Mouse (Mus musculus) hindbrain, embryonic 12.5 days (tissue): ENCODE measurements around the gene Dnajc17. TPM values are rescaled to one million over a fixed set of nuclear protein-coding genes. Genes with fewer than 3 reads are reported as not detected.

Source experiments
- ATAC-seq: fragments of 200-750 bp; cut with Nextera tagmentation; 2 replicates; pipeline ENCODE4 v1.8.0; 2017; ENCODE audit warnings: moderate TSS enrichment; ENCODE audit not compliant: low FRiP score
- H3K27ac ChIP-seq: fragments of 300-500 bp; sonication (generic); 2 replicates; pipeline ENCODE4 v1.5.1; 2016; ENCODE audit warnings: mild to moderate bottlenecking
- H3K27me3 ChIP-seq: fragments of 300-500 bp; sonication (generic); 2 replicates; pipeline ENCODE4 v1.6.1; 2016; ENCODE audit warnings: mild to moderate bottlenecking
- H3K36me3 ChIP-seq: fragments of 300-500 bp; sonication (generic); 2 replicates; pipeline ENCODE4 v1.6.1; 2016; ENCODE audit warnings: mild to moderate bottlenecking
- H3K4me1 ChIP-seq: fragments of 300-500 bp; sonication (generic); 2 replicates; pipeline ENCODE4 v1.6.1; 2016
- H3K4me2 ChIP-seq: fragments of 300-500 bp; sonication (generic); replicated peaks from 2 replicates; pipeline ENCODE4 v1.6.1; 2016; ENCODE audit warnings: mild to moderate bottlenecking
- H3K4me3 ChIP-seq: fragments of 300-500 bp; sonication (generic); 2 replicates; pipeline ENCODE4 v1.5.1; 2016; ENCODE audit warnings: mild to moderate bottlenecking
- H3K9ac ChIP-seq: fragments of 300-500 bp; sonication (generic); 2 replicates; pipeline ENCODE4 v1.6.1; 2016; ENCODE audit warnings: mild to moderate bottlenecking, moderate library complexity
- H3K9me3 ChIP-seq: fragments of 300-500 bp; sonication (generic); replicated peaks from 2 replicates; pipeline ENCODE4 v1.6.1; 2016; ENCODE audit warnings: mild to moderate bottlenecking
- WGBS: fragments of 180-500 bp; shearing (Covaris S2); methylation state at CpG from one replicate; pipeline ENCODE4 v1.1.7; 2016; 5-methylcytosine and 5-hydroxymethylcytosine counted together
- polyA plus RNA-seq: library from polyadenylated mRNA; unstranded; fragments of >200 nt; fragmentation: Nextera tagmentation; extraction: Ambion mirVana; gene quantifications from 2 replicates; pipeline ENCODE4 v1.2.1, GENCODE M21; 2016

Gene Dnajc17
- polyA plus RNA-seq, 1 experiment from 2014 or later, result 22.6 TPM

DNA sequence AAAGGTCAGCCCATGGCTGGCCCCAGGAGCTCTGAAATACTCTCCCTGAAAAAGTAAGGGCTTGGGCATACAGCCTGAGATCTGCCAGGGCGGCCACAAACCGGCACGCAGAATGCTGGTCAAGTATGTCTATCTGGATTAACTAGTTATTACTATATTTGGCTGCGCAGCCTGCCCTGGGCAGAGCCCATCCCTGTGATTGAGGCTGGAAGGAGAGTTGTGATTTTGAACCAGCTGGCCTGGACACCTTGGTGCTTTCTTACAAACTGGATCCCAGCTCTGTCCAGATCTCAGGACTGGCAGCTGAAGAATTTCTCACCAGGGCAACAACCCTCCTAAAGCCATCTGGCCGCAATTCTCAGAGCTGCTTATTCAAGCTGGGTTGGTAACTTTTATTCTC is 14.5 kb downstream of the Dnajc17 start:
- Histone ChIP-seq H3K4me3 (no peak overlapping the region), H3K4me1 (peaks cover 10% of the 10 kb centered on the region), H3K27me3 (no peaks in the 10 kb centered on the region), H3K27ac (no peak overlapping the region), H3K9ac (no peak overlapping the region), H3K4me2 (no peak overlapping the region), H3K9me3 (no peaks in the 10 kb centered on the region), H3K36me3 (no peaks in the 10 kb centered on the region)
- 87% methylated on average over 5 of the region's 5 CpGs for WGBS
- no peak for ATAC-seq

DNA sequence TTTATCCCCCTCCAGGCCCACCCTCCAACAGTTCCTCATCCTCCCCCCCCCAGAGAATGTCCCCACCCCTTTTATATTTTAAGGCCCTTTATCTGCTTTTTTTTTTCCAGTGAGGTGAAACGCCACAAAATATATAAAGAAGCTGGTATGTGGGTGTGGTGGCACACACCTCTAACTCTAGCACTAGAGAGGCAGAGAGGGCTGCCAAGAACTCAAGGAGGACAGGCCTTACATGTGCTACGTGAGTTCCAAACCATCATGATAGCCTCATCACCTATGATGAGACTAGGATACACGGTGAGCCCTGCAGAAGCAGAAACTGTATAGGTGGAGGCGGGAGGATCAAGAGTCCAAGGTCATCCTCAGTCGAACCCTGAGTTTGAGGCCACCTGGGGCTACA is 17.6 kb downstream of the Dnajc17 start:
- Histone ChIP-seq H3K4me3 (no peak overlapping the region), H3K27ac (no peak overlapping the region), H3K36me3 (no peaks in the 10 kb centered on the region), H3K4me1 (peaks cover 5% of the 10 kb centered on the region), H3K9me3 (no peaks in the 10 kb centered on the region), H3K27me3 (no peaks in the 10 kb centered on the region), H3K4me2 (no peak overlapping the region), H3K9ac (no peak overlapping the region)
- WGBS, result 84% methylated on average over 5 of the region's 5 CpGs
- no peak for ATAC-seq

DNA sequence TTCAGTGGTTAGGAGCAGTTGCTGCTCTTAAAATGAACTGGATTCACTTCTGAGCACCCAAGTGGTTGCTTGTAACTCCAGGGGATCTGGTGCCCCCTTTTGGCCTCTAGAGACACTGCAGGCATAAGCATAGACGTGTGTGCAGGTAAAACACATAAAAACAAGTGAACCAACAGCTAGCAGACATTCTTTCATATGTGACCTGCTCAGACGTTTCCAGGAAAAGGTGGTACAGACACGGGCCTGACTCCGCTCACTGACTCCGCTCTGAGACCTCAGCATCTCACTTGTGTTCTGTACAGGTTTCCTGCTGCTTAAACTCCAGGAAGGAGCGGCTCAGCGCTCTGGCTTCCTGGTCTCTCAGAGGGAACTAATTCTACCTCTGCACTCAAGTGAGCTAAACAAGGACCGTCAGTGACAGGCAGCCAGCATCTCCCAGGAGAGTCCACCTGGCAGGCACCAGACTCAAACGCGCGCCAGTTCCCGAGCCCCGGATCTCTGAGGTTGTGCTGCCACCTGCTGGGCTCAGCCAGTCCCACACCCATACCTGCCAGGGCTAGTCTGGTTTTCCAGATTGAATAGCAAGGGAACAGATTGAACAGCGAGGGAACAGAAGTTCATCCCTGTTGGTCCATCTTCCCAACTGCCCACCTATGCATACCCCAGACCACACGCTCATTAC is 19.4 kb downstream of the Dnajc17 start:
- H3K36me3 ChIP-seq, result 0 out of 2 replicates have a peak, but pooled peaks cover 11% of the 10 kb centered on the region
- no peaks in the 10 kb centered on the region for H3K9me3 ChIP-seq
- H3K4me3 ChIP-seq, result peak overlapping the region; percentile 21
- peak; percentile 78 for ATAC-seq
- H3K9ac ChIP-seq, result no peak overlapping the region; the same call in 1 of the 2 replicates
- no peak overlapping the region for H3K27ac ChIP-seq
- peak overlapping the region; percentile 56 for H3K4me2 ChIP-seq
- peaks cover 5% of the 10 kb centered on the region for H3K4me1 ChIP-seq
- 7% methylated on average over 15 of the region's 15 CpGs for WGBS
- H3K27me3 ChIP-seq, result no peaks in the 10 kb centered on the region

DNA sequence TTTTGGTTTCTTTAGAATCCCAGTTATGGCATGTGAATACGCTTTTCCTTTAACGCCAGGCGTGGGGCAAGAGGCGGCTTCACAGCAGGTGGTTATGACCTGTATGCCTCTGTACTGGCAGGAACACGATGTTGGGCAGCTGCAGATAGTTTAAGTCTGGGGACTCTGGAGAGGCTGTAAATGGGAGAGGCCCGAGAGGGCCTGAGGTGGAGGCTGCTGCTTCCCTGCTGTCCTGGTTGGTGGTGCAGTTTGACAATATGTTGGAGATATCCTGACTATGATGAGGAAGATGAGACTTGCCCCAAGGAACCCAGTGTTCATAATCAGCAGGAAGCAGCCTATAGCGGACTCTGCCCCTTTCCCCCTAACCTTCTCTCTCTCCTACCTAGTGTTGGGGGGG is 25.7 kb downstream of the Dnajc17 start:
- no peaks in the 10 kb centered on the region for H3K9me3 ChIP-seq
- H3K27ac ChIP-seq, result no peak overlapping the region
- peaks cover 55% of the 10 kb centered on the region for H3K36me3 ChIP-seq
- 58% methylated on average over 7 of the region's 7 CpGs for WGBS
- H3K27me3 ChIP-seq, result no peaks in the 10 kb centered on the region
- no peak for ATAC-seq
- no peaks in the 10 kb centered on the region for H3K4me1 ChIP-seq
- no peak overlapping the region for H3K9ac ChIP-seq
- no peak overlapping the region for H3K4me2 ChIP-seq
- H3K4me3 ChIP-seq, result no peak overlapping the region

DNA sequence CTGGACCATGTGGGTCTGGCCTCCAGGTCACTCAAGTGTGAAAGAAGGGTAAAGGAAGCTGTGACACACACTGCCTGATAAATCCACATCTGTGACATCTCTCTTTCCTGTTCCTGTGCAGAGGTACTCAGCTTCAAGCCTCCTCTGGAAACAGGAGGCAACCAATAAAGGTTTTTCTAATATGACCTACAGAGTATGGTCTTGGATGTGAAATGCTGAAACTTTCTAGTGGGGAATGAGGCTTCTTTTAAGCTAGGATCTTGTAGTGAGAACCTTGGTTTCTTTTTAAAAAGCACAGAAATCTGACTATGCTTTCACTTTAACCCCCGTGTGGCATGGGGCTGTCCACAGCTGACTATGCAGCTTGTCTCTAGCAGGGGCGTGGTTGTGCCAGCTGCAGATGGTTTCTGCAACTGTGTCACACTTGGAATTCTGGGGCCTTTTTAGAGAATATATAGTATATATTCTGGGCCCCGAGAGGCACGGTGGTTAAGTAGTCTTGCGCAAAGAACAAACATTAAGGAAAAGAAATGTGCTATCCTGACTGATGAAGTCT is 31.1 kb downstream of the Dnajc17 start:
- Histone ChIP-seq H3K27ac (no peak overlapping the region), H3K27me3 (no peaks in the 10 kb centered on the region), H3K36me3 (peaks cover 43% of the 10 kb centered on the region), H3K4me1 (peaks cover 24% of the 10 kb centered on the region), H3K9ac (no peak overlapping the region), H3K4me3 (no peak overlapping the region), H3K9me3 (no peaks in the 10 kb centered on the region), H3K4me2 (no peak overlapping the region)
- ATAC-seq, result no peak
- 92% methylated on average over 5 of the region's 5 CpGs for WGBS

DNA sequence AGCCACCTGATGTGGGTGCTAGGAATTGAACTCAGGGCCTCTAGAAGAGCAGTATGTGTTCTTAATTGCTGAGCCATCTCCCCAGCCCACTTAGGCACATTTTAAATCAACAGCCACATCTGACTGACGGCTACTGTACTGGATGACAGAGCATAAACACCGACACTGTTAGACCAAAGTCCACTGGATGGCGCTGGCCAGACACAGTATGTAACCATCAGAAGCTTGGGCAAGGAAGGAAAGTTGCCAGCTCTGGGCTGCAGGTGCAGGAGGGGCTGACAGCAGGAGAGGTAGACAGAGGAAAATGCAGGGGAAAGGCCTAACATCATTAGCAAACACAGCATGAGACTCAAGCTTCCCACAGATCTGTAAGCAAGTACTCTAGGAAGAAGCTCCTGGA is 31.8 kb downstream of the Dnajc17 start:
- Histone ChIP-seq H3K27ac (no peak overlapping the region), H3K27me3 (no peaks in the 10 kb centered on the region), H3K9ac (no peak overlapping the region), H3K4me2 (no peak overlapping the region), H3K36me3 (peaks cover 43% of the 10 kb centered on the region), H3K4me3 (no peak overlapping the region), H3K9me3 (no peaks in the 10 kb centered on the region), H3K4me1 (peaks cover 29% of the 10 kb centered on the region)
- ATAC-seq, result no peak
- 53% methylated on average over 3 of the region's 3 CpGs for WGBS

DNA sequence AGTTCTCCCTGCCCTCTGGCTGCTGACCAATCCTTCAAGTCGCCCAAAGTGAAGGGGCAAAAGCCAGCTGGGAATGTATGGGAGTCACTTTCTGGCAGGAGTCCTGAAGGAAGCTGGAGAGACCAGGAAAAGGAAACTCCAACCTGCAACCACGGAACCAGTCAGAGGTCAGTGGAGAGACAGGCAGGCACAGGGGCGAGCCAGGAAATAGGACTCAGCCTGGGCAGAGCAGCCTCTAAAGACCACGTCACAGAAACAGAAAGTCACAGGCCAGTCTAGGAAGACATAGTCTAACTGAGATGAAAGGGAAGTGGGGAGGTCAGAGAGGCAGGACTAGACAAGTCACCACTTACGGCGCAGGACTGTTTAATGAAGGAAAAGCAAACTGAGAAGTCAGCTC is 33.0 kb downstream of the Dnajc17 start:
- peaks cover 31% of the 10 kb centered on the region for H3K4me1 ChIP-seq
- peaks cover 38% of the 10 kb centered on the region for H3K36me3 ChIP-seq
- H3K27ac ChIP-seq, result no peak overlapping the region
- no peak overlapping the region for H3K9ac ChIP-seq
- no peak overlapping the region for H3K4me3 ChIP-seq
- ATAC-seq, result no peak
- no peaks in the 10 kb centered on the region for H3K27me3 ChIP-seq
- no peak overlapping the region for H3K4me2 ChIP-seq
- no peaks in the 10 kb centered on the region for H3K9me3 ChIP-seq
- 71% methylated on average over 6 of the region's 6 CpGs for WGBS

DNA sequence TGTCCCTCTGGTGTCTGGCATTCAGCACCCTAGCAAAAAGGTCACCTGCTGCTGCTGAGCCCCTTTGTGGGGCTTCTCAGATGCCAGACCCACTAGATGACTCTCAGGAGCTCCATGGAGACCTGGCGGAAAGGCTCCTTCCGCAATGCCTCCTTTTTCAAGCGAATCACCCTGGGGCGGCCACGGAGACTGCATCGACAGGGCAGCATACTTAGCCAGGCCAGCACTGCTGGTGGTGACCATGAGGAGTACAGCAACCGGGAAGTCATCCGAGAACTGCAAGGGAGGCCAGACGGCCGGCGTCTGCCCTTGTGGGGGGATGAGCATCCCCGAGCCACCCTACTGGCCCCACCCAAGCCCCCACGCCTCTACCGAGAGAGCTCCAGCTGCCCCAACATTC is 33.7 kb downstream of the Dnajc17 start:
- Histone ChIP-seq H3K4me1 (peaks cover 31% of the 10 kb centered on the region), H3K4me2 (no peak overlapping the region), H3K4me3 (no peak overlapping the region), H3K9ac (no peak overlapping the region), H3K36me3 (peaks cover 31% of the 10 kb centered on the region; the same call in 1 of the 2 replicates), H3K27ac (no peak overlapping the region), H3K9me3 (no peaks in the 10 kb centered on the region), H3K27me3 (no peaks in the 10 kb centered on the region)
- ATAC-seq, result no peak
- 56% methylated on average over 14 of the region's 14 CpGs for WGBS

DNA sequence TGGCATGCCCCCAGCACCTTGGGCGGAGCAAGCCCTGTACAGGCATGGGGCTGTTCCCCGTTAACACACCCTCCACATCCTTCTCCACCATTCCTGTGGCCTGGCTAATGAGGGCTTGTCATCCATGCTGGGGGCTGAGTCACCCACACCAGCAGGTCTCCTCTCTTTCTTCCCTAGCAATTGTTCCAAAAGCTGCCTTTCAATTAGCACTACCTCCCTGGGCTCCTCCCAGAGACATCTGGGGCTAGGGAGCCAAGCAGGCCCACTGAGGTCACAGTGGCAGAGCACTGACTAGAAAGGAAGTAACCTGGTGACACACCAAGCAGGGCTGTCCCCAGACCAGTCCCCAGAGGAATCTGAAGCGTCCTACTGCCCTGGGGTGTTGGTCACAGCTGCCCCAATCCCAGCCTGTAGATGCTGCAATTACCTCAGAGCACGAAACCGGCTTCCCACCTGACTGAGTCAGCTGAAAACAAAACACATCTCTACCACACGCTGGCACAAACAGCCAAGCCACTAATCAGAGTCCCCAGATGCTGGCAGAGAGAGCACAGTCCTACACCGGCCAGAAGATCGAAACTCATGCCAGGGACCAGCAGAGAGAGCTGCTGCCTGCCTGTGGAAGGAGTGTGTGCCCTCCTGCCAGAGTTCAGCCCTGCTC is 34.5 kb downstream of the Dnajc17 start, which contains the start of gene Gm14137:
TSS of gene Gm14137 (plus strand) at position 519 of the 661 bp plus-strand sequence.
- Histone ChIP-seq H3K27ac (peak within 1 kb of the TSS; percentile 6; the same call in 1 of the 2 replicates), H3K4me3 (no peak within 1 kb of the TSS), H3K27me3 (peaks cover under 1% of the 10 kb centered on the region; the same call in 1 of the 2 replicates), H3K9ac (no peak within 1 kb of the TSS), H3K4me1 (peaks cover 31% of the 10 kb centered on the region), H3K4me2 (peak within 1 kb of the TSS; percentile 14; the same call in 1 of the 2 replicates), H3K36me3 (0 out of 2 replicates have a peak, but pooled peaks cover 23% of the 10 kb centered on the region), H3K9me3 (no peaks in the 10 kb centered on the region)
- ATAC-seq, result 0 out of 2 replicates have a peak, but pooled peaks have one; percentile 15
- WGBS, result 45% methylated on average over 8 of the region's 8 CpGs

DNA sequence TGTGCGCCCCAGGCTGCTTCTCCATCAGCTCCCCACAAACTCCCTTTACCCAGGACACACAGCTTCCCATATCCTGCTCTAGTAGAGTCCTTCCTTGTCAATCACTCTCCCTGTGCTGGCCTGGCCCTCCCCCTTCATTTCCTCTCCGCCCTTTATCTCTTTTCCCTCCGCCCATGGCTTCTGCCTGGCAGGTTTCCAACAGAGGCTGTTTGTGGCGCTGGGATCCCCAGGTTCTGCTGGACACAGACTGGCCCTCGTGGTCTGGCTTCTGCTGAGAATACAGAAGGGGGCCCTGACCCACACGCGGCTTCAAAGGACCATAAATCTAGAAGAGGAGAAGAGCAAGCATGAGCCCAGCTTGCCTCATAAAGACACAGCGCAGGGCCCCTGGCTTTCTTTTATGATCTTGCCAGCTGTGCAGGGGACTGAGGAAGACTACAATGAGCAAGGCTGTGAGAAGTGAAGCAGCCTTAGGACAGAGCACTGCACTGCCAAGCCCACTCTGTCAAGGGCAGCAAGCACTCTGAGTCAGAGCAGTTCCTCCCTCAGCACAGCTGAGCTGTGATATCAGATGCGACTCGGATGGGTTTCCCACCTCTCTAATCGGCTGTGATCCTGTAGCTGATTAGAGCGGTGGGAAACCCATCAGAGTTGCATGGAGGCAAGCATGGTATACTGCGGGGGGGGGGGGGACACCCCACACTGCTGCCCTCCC is 35.6 kb downstream of the Dnajc17 start:
- Histone ChIP-seq H3K4me1 (peaks cover 32% of the 10 kb centered on the region), H3K9ac (no peak overlapping the region), H3K36me3 (0 out of 2 replicates have a peak, but pooled peaks cover 14% of the 10 kb centered on the region), H3K4me3 (no peak overlapping the region), H3K4me2 (peak overlapping the region; percentile 14), H3K27me3 (peaks cover 9% of the 10 kb centered on the region), H3K27ac (peak overlapping the region; percentile 6; the same call in 1 of the 2 replicates), H3K9me3 (no peaks in the 10 kb centered on the region)
- peak; percentile 51 for ATAC-seq
- WGBS, result 26% methylated on average over 13 of the region's 13 CpGs

DNA sequence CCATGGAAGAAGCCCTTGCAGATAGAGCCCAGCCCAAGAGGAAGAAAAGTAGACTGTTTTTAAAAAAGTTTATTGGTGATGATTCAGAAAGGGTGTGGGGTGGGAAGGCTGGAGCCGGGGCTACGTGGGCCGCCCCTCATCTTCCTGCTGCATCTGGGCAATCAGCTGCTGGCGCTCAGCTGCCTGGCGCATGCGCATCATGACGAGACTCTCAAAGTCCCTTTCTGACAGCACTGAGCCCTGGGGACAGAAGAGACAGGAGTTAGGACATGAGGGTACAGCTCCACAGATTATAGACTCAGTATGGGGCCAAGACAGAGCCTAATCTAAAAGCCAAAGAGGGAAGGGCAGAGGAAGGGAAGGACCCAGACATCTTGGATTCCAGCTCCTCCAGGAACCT is 36.1 kb downstream of the Dnajc17 start:
- no peak for ATAC-seq
- no peak overlapping the region for H3K9ac ChIP-seq
- peaks cover 15% of the 10 kb centered on the region for H3K27me3 ChIP-seq
- H3K4me2 ChIP-seq, result peak overlapping the region; percentile 14; the same call in 1 of the 2 replicates
- peaks cover 38% of the 10 kb centered on the region for H3K4me1 ChIP-seq
- 82% methylated on average over 7 of the region's 7 CpGs for WGBS
- H3K27ac ChIP-seq, result no peak overlapping the region
- no peak overlapping the region for H3K4me3 ChIP-seq
- no peaks in the 10 kb centered on the region for H3K9me3 ChIP-seq
- H3K36me3 ChIP-seq, result 0 out of 2 replicates have a peak, but pooled peaks cover 9% of the 10 kb centered on the region

DNA sequence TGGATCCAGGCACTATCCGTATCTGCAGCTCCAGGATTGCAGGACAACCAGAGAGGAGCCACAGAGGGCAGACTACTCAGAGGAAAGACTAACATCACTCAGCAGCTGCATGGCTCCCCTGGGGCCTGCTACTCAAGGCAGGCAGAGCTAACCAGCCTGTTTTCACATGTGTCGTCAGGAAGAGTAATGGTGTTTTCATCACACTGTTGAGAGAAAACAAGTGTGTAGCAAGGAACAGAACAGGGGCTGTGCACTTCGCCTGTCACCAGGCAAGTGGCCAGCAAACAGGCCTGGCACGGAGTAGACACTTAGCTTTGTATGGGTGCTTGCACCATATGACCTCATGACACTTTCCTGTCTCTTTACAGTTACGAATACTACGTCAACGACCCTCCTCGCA is 37.0 kb downstream of the Dnajc17 start:
- H3K4me1 ChIP-seq, result peaks cover 47% of the 10 kb centered on the region
- 0 out of 2 replicates have a peak, but pooled peaks cover 3% of the 10 kb centered on the region for H3K36me3 ChIP-seq
- H3K9ac ChIP-seq, result no peak overlapping the region
- 59% methylated on average over 8 of the region's 8 CpGs for WGBS
- peaks cover 24% of the 10 kb centered on the region for H3K27me3 ChIP-seq
- ATAC-seq, result no peak
- H3K27ac ChIP-seq, result no peak overlapping the region
- H3K4me3 ChIP-seq, result no peak overlapping the region
- H3K9me3 ChIP-seq, result no peaks in the 10 kb centered on the region
- H3K4me2 ChIP-seq, result no peak overlapping the region
